In the genomic region with DNA sequence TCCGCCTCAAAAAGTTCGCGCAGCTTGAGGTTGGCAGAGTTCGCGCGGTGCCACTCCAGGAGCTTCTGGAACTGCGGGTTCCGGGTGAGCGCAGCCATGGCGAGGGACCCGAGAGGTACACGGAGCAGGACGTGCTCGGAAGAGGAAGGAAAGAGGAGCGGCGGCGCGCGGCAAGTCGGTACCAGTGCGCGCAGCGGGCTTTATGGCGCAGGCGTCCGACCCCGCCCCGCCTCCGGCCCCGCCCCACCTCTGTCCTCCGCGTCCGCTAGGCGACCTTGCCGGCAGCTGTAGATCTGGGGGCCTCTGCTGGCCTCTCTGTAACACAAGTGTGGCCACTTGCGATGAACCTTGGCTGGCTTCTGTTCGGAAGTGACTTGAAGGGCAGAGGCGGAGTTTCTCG, we compare ENCODE assay signal across 8 mouse cellular contexts. TPM values are rescaled to one million over a fixed set of nuclear protein-coding genes. Genes with fewer than 3 reads are reported as not detected.
A peak's percentile ranks its signal among the peaks of the same experiment; 100 is the strongest.
DNase-seq lines count a peak whose midpoint lies in the region; ATAC-seq and TF ChIP-seq lines count a peak whose summit lies in the region.

A gene (minus strand): TSS at position 221 of the 400 bp plus-strand sequence.

- no peaks in the 10 kb centered on the region for H3K9me3 ChIP-seq in forebrain, postnatal 0 days (ENCODE audit: low read length)
- no peaks in the 10 kb centered on the region for H3K9me3 ChIP-seq in lung, embryonic 15.5 days

- DNase-seq in Muller cell, postnatal 12 days (ENCODE audit: inconsistent ontology term) = peak; percentile 92
- DNase-seq in cerebellum, adult 2 months = peak; percentile 82 to 84
- peak; percentile 77 for DNase-seq in forebrain, postnatal 0 days
- peak; percentile 83 for DNase-seq in heart, postnatal 36 days
- peak; percentile 67 to 74 for DNase-seq in layer of hippocampus, adult 2 months (ENCODE audit: low spot score in 2 of 2)
- peak; percentile 74 to 78 for DNase-seq in thymus, adult 18-20 months

- TF ChIP-seq POLR2A in cerebellum, adult 2 months (IDR thresholded peaks at IDR 0.05; ENCODE audit: borderline replicate concordance, insufficient read depth, low read length) = peak; percentile 67
- peak; percentile 40 for TF ChIP-seq POLR2A in olfactory bulb, adult 2 months (IDR thresholded peaks at IDR 0.05; ENCODE audit: insufficient read depth, low read depth, low read length)

- intact Hi-C loops in heart, postnatal 36 days (cut with DNase I) = loop anchor here (5.0 kb wide), 1 partner anchor 33 kb away; a partner anchor contains a TSS

- H3K36me3 ChIP-seq in forebrain, postnatal 0 days (ENCODE audit: insufficient read depth) = peaks cover 16% of the 10 kb centered on the region
- H3K36me3 ChIP-seq in lung, embryonic 15.5 days = peaks cover 31% of the 10 kb centered on the region

- ATAC-seq in forebrain, postnatal 0 days = peak; percentile 37
- peak; percentile 74 for ATAC-seq in lung, embryonic 15.5 days (ENCODE audit: borderline replicate concordance, extremely low read depth, low FRiP score, low TSS enrichment)

- H3K27me3 ChIP-seq in cerebellum, adult 2 months (ENCODE audit: control insufficient read depth, insufficient read depth, low read length) = no peaks in the 10 kb centered on the region
- H3K27me3 ChIP-seq in forebrain, postnatal 0 days (ENCODE audit: insufficient read depth, low read length) = no peaks in the 10 kb centered on the region
- no peaks in the 10 kb centered on the region for H3K27me3 ChIP-seq in lung, embryonic 15.5 days

- peaks cover 25% of the 10 kb centered on the region for H3K4me1 ChIP-seq in cerebellum, adult 2 months (ENCODE audit: control insufficient read depth, insufficient read depth, low read length)
- H3K4me1 ChIP-seq in forebrain, postnatal 0 days (ENCODE audit: insufficient read depth) = 0 out of 2 replicates have a peak, but pooled peaks cover 9% of the 10 kb centered on the region
- peaks cover 36% of the 10 kb centered on the region for H3K4me1 ChIP-seq in lung, embryonic 15.5 days
- H3K4me1 ChIP-seq in olfactory bulb, adult 2 months (ENCODE audit: control insufficient read depth, insufficient read depth, low read length) = peaks cover 30% of the 10 kb centered on the region

- under 1% methylated on average over 38 of the region's 39 CpGs for WGBS in cerebellum, adult 2 months
- WGBS in forebrain, postnatal 0 days = under 1% methylated on average over 36 of the region's 39 CpGs
- WGBS in lung, embryonic 15.5 days = 0% methylated on average over 39 of the region's 39 CpGs
- 1% methylated on average over 39 of the region's 39 CpGs for WGBS in olfactory bulb, adult 2 months

- peak within 1 kb of the TSS; percentile 59 for H3K9ac ChIP-seq in forebrain, postnatal 0 days
- peak within 1 kb of the TSS; percentile 72 for H3K9ac ChIP-seq in lung, embryonic 15.5 days

- peak within 1 kb of the TSS; percentile 80 for H3K4me2 ChIP-seq in forebrain, postnatal 0 days (ENCODE audit: low read depth)
- peak within 1 kb of the TSS; percentile 81 for H3K4me2 ChIP-seq in lung, embryonic 15.5 days

- H3K27ac ChIP-seq in cerebellum, adult 2 months (ENCODE audit: insufficient read depth, low read length) = peak within 1 kb of the TSS; percentile 66
- H3K27ac ChIP-seq in forebrain, postnatal 0 days (ENCODE audit: low read depth, low read length) = peak within 1 kb of the TSS; percentile 57
- H3K27ac ChIP-seq in layer of hippocampus, adult 2 months = peak within 1 kb of the TSS; percentile 94
- H3K27ac ChIP-seq in lung, embryonic 15.5 days = peak within 1 kb of the TSS; percentile 88
- peak within 1 kb of the TSS; percentile 91 for H3K27ac ChIP-seq in olfactory bulb, adult 2 months (ENCODE audit: insufficient read depth, low read depth, low read length)

- peak within 1 kb of the TSS; percentile 97 for H3K4me3 ChIP-seq in cerebellum, adult 2 months (replicated peaks; ENCODE audit: insufficient read depth, low read depth, low read length)
- H3K4me3 ChIP-seq in forebrain, postnatal 0 days (ENCODE audit: low read depth, low read length) = peak within 1 kb of the TSS; percentile 62
- peak within 1 kb of the TSS; percentile 83 for H3K4me3 ChIP-seq in layer of hippocampus, adult 2 months
- peak within 1 kb of the TSS; percentile 75 for H3K4me3 ChIP-seq in lung, embryonic 15.5 days
- peak within 1 kb of the TSS; percentile 92 for H3K4me3 ChIP-seq in olfactory bulb, adult 2 months (ENCODE audit: insufficient read depth, low read depth, low read length)

- no peak; the same call in 1 of the 2 replicates for TF ChIP-seq CTCF in cerebellum, adult 2 months (IDR thresholded peaks at IDR 0.05; ENCODE audit: borderline replicate concordance, insufficient read depth, low read depth, low read length)
- peak; percentile 43 for TF ChIP-seq CTCF in forebrain, postnatal 0 days (IDR thresholded peaks at IDR 0.05; ENCODE audit: low read depth)
- TF ChIP-seq CTCF in layer of hippocampus, adult 2 months (conservative IDR thresholded peaks at IDR 0.05) = peak; percentile 62
- no peak for TF ChIP-seq CTCF in olfactory bulb, adult 2 months (IDR thresholded peaks at IDR 0.05; ENCODE audit: insufficient read depth, low read depth, low read length)

RNA-seq across cellular contexts. Expression of the gene that starts here (rescaled TPM):
- 611 and 659 TPM in 2 replicates for polyA plus RNA-seq in cerebellum, adult 2 months (2012; rRNA removed)
- 170 and 223 TPM in 2 replicates for total RNA-seq in forebrain, postnatal 0 days (2014; rRNA removed)
- polyA plus RNA-seq in forebrain, postnatal 0 days (2015; fragmentation: Nextera tagmentation; extraction: Ambion mirVana) = 180 and 259 TPM in 2 replicates
- 100 to 1,000 TPM; 520 to 540 TPM for total RNA-seq in heart, postnatal 36 days (2021)
- 100 to 1,000 TPM; 773 TPM for total RNA-seq in layer of hippocampus, adult 2 months (2021)
- 252 and 264 TPM in 2 replicates for polyA plus RNA-seq in lung, embryonic 15.5 days (2015; fragmentation: Nextera tagmentation; extraction: Ambion mirVana)
- 367 and 564 TPM in 2 replicates for polyA plus RNA-seq in olfactory bulb, adult 2 months (2012; ENCODE audit: insufficient read depth, insufficient read length, low replicate concordance, missing spikeins)

Comparison
In these comparisons a context has a peak if more than half of its experiments do, and no peak if none do; other contexts are left out.
1. Peak in every context shown above with its lines: DNase-seq, ATAC-seq, H3K4me3 ChIP-seq and H3K27ac ChIP-seq.
2. CTCF ChIP-seq: peak in forebrain, postnatal 0 days (single experiment) and layer of hippocampus, adult 2 months (single experiment); none in cerebellum, adult 2 months (single experiment) and olfactory bulb, adult 2 months (single experiment).